Mouse (Mus musculus) thymus, postnatal 4 days (tissue): ENCODE measurements at regions not wholly inside any gene's neighbourhood (a gene's known extent, or its start where the extent isn't known, plus 50 kb on each side); places are given as distances from the start of the nearest gene placed in this dataset.
A peak's percentile ranks its signal among the peaks of the same experiment; 100 is the strongest.

Source experiments
- DNase-seq: peaks from one replicate; pipeline ENCODE4 v3.0.0; 2021

GRCm38 (mm10) chr14:106190721-106191120 lies 84.7 kb downstream of the Trim52 start:
- no peak for DNase-seq

- no peak for DNase-seq
Measured at GRCm38 (mm10) chr14:106193583-106193982, 87.6 kb downstream of the Trim52 start.

- no peak for DNase-seq
Measured at GRCm38 (mm10) chr14:106194104-106194503, 88.1 kb downstream of the Trim52 start.

GRCm38 (mm10) chr14:106197826-106198225 lies 91.8 kb downstream of the Trim52 start:
- DNase-seq: no peak

GRCm38 (mm10) chr14:106199109-106199508 lies 93.1 kb downstream of the Trim52 start:
- DNase-seq: no peak

- no peak for DNase-seq
Measured at GRCm38 (mm10) chr14:106199536-106200319, 93.7 kb downstream of the Trim52 start.

GRCm38 (mm10) chr14:106211062-106211461 lies 105.1 kb downstream of the Trim52 start:
- no peak for DNase-seq

GRCm38 (mm10) chr14:106217681-106218080 lies 111.7 kb downstream of the Trim52 start:
- DNase-seq: peak; percentile 58

GRCm38 (mm10) chr14:106219293-106219797 lies 113.3 kb downstream of the Trim52 start:
- no peak for DNase-seq

- no peak for DNase-seq
Measured at GRCm38 (mm10) chr14:106225401-106225800, 119.4 kb downstream of the Trim52 start.

- no peak for DNase-seq
Measured at GRCm38 (mm10) chr14:106241721-106242405, 135.9 kb downstream of the Trim52 start.

- DNase-seq: no peak
Measured at GRCm38 (mm10) chr14:106259396-106260108, 153.6 kb downstream of the Trim52 start.

- DNase-seq: no peak
Measured at GRCm38 (mm10) chr14:106265290-106265689, 159.3 kb downstream of the Trim52 start.

GRCm38 (mm10) chr14:106267679-106268561 lies 161.9 kb downstream of the Trim52 start:
- no peak for DNase-seq

- DNase-seq: no peak
Measured at GRCm38 (mm10) chr14:106269680-106270079, 163.7 kb downstream of the Trim52 start.

- DNase-seq: no peak
Measured at GRCm38 (mm10) chr14:106313558-106313957, 207.6 kb downstream of the Trim52 start.

GRCm38 (mm10) chr14:106314079-106314551 lies 208.1 kb downstream of the Trim52 start:
- no peak for DNase-seq

- DNase-seq: no peak
Measured at GRCm38 (mm10) chr14:106318767-106319166, 212.8 kb downstream of the Trim52 start.

- DNase-seq: no peak
Measured at GRCm38 (mm10) chr14:106327653-106328283, 221.8 kb downstream of the Trim52 start.

- DNase-seq: no peak
Measured at GRCm38 (mm10) chr14:106364767-106365623, 259.0 kb downstream of the Trim52 start.
